Mouse (Mus musculus) monocyte, adult 5-6 weeks (primary cell): ENCODE measurements at regions not wholly inside any gene's neighbourhood (a gene's known extent, or its start where the extent isn't known, plus 50 kb on each side); places are given as distances from the start of the nearest gene placed in this dataset.

Source experiments
- ATAC-seq: fragments of 153-309, 156-312 bp; replicated peaks from 2 replicates; pipeline ENCODE4 v1.8.0; 2017; ENCODE audit warnings: mild to moderate bottlenecking; ENCODE audit not compliant: low TSS enrichment, insufficient number of reproducible peaks, severe bottlenecking, poor library complexity, low FRiP score

- no peak for ATAC-seq
Measured at GRCm38 (mm10) chr10:39316533-39316932, 52.1 kb upstream of the Fyn start.

DNA sequence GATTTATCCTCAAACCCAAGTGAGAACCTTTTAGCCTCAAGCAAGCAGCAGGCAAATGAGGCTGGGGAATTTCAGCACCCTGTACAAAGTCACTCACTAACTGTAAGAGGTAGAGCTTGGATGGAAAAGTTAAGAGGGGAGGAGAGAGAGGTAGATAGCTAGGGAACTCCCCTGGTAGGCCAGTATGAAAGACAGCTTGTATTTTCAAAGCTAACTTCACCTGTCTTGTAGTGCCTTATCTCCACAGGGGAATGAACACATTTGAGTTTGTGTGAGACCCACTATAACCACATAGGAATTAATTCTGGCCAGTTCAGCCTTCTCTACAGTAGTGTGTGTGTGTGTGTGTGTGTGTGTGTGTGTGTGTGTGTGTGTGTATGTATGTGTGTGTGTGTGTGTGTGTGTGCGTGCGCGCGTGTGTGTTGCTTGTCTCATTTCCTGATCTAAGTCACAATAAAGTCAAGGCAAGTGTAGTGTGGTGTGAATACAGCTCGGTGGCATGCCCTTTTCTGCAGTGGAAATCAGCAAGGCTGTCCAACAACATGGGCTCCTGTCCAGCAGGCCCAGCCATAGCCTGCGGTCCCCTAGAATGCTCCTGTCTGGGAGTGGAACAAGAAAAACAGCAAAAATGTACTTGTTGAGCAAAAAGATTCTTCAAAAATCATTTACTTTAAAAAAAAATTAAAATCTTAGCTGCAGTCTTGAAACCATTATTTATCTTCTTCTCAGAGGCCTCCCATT is 53.1 kb upstream of the Fyn start:
- ATAC-seq, result no peak

GRCm38 (mm10) chr10:39311501-39311900 is 57.2 kb upstream of the Fyn start:
- ATAC-seq, result no peak

GRCm38 (mm10) chr10:39308535-39308934 is 60.1 kb upstream of the Fyn start:
- ATAC-seq, result no peak

DNA sequence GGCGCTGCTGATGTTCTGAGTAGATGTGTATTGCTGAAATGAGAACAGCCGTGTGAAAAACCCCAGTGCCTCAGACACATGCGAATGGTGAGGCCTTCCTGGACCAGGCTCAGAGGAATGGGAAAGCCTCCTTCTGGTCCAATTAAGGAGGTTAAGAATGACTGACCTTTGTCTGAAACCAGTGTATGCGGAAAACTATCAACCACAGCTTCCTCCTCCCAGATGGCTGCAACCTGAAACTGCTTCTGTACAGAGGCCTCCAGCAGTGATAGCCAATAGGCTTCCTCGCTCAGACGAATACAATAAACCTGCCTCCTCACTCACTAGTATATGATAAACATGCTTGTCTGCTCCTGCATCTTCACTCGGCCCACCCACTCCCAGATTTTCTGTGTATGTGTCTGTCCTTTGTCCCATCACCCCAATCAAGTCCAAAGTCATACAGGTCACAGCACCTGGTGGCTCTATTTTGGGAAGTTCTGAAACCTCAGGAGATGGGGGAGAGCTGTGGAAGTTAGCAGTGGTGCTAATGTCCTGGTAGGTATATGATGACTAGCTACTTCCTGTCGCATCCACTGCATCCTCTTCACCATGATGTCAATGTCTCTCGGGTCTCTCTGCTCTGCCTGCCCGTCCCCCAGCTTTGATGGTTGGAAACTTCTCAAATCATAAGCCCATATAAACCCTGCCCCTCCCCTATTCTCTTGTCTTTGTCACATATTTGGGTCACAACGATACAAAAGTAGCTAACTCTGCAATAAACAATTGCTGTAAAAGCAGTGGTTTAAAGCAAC is 75.8 kb upstream of the Fyn start:
- ATAC-seq, result no peak

GRCm38 (mm10) chr10:39291747-39292198 is 76.9 kb upstream of the Fyn start:
- ATAC-seq, result no peak

GRCm38 (mm10) chr10:39291134-39291746 is 77.4 kb upstream of the Fyn start:
- no peak for ATAC-seq

- no peak for ATAC-seq
Measured at GRCm38 (mm10) chr10:39290245-39290644, 78.4 kb upstream of the Fyn start.

DNA sequence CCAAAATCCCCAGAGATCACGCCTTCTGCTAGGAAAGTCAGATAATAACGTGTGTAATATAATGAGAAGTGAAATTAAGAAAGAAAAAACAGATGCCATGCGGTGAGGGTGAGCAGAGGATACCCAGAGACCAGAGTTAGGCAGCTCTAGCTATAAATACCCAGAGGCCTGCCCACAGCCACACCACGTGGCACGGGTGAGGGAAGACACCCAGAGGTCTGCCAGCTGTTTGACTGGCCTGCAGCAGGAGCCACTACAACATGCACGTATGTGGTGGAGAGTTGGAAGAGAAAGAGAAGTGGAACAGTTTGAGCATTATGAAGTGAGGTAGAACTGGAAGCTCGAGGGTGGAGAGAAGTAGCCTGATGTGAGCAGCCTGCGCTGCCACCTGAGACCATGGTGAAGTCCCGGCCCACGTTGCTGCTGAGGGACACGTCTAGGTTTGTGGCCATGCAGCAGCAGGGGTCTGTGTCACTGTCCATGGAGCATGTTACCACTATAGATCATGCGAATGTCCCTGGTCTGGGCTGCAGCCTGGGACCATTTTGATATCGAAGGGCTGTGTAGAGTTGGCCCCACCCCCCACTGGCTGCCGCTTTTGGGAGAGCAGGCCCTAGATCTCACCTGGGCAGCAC is 88.2 kb upstream of the Fyn start:
- ATAC-seq, result peak; percentile 65

DNA sequence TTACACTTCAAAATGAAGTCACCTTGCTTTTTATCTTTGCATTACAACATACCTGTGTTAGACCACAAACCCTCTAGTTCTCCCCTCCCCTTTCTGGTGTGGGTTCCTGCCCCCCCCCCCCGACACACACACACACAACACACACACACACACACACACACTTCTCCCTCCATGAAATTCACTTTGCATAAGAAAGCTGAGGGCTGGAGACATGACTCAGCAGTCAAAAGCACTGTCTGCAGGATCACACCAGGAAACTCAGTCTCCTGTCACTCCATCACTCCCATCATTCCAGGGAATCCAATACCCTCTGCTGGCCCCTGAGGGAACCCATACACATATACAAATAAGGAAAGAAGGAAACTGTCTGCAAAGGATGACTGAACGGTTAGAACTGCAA is 94.5 kb upstream of the Fyn start:
- ATAC-seq, result no peak

GRCm38 (mm10) chr10:39273426-39273825 is 95.2 kb upstream of the Fyn start:
- ATAC-seq, result no peak

DNA sequence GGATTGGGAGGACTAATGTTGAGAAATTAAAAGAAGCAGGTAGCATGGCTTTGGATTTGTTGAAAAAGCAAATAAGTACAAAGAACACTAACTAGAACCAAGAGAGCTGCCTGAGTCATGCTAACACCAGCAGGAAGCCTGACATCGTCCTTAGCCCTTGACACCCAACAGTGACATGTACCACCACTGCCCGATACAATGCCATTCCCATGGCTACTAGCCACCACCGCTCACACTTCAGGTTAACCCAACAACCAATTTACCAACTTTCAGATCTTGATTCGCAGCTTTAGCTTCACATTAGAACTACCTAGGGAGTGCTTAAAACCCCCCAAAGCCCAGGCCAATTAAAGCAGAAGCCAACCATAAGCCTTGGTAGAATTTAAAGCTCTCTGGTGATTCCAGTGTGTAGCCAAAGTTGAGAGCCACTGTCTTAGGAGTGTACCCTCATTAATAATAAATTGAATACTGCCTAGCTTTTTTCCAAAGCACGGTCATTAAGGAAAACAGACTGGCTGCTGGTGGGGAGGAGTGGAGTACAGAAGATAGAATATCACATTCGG is 96.2 kb upstream of the Fyn start:
- ATAC-seq, result no peak

DNA sequence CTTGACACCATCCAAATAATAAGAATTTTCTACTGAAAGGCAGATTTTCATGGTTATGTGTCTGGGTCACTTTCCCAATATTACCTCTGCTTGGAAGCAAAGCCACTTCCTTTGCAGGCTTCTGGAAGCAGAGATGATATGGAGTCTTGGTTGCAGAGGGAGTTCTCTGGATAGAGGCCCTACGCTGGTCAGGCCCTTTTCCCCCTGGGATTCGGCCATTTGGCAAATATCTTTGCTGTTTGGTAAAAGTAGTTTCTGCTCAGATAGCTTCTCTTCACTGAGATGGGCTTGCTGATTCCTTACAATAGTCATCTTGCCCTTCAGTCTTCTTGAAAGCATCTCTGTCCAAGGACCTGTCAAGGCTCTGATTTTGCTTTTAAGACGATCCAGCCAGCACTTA is 98.2 kb upstream of the Fyn start:
- no peak for ATAC-seq

- ATAC-seq, result no peak
Measured at GRCm38 (mm10) chr10:39267236-39267635, 101.4 kb upstream of the Fyn start.

DNA sequence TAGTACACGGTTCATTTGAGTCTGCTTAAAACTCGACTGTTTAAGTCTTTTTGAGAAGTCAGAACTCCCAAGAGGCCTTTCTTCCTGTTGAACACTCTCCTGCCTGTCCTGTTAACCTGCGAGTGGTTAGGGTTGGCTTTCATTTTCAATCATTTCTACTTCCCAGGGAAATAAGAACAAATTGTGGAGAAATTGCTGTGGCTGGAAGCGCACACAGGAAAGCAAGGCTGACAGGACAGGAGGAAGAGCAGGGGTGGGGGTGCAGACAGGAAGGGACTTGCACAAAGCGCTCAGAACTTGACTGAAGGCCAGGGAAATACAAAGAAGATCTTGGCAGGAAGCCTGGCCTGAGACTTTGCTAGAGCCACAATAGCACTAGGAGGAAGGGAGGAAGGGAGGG is 102.2 kb upstream of the Fyn start:
- no peak for ATAC-seq

DNA sequence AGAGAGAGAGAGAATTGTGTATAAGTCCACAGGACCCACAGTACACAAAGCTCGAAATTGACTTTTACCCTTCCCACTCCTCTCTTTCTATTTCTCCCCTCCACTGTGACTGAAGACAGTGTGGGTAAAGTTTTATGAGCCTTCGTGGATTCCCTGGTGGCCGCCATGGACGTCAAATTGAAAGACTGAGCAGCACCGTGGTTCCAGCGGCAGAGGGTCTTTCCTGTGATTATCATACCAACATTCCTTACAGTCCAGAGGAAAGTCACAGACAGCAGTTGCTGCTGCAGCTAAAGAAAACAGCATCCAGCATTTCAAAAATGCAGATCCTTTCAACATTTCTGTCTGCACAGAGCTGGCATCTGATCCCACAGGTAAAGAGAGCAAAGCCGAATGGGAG is 98.9 kb upstream of the Ccn6 start:
- no peak for ATAC-seq

- no peak for ATAC-seq
Measured at GRCm38 (mm10) chr10:39261174-39262145, 97.9 kb upstream of the Ccn6 start.

GRCm38 (mm10) chr10:39260061-39260460 is 96.5 kb upstream of the Ccn6 start:
- no peak for ATAC-seq
